Mouse (Mus musculus) midbrain, embryonic 16.5 days (tissue): ENCODE measurements around the gene Krt13. TPM values are rescaled to one million over a fixed set of nuclear protein-coding genes. Genes with fewer than 3 reads are reported as not detected.

Experiments
- ATAC-seq: fragments of 200-750 bp; cut with Nextera tagmentation; 2 replicates; pipeline ENCODE4 v1.8.0; 2017; ENCODE audit warnings: moderate TSS enrichment
- H3K27ac ChIP-seq: fragments of 300-500 bp; sonication (generic); 2 replicates; pipeline ENCODE4 v1.5.1; 2014; ENCODE audit warnings: mild to moderate bottlenecking, low read length, mixed read lengths
- H3K27me3 ChIP-seq: fragments of 300-500 bp; sonication (generic); 2 replicates; pipeline ENCODE4 v1.6.1; 2014; ENCODE audit warnings: low read depth, low read length, mixed read lengths; ENCODE audit not compliant: control insufficient read depth, insufficient read depth
- H3K36me3 ChIP-seq: fragments of 300-500 bp; sonication (generic); 2 replicates; pipeline ENCODE4 v1.6.1; 2014; ENCODE audit warnings: mild to moderate bottlenecking, low read length, moderate library complexity, mixed read lengths; ENCODE audit not compliant: control insufficient read depth, insufficient read depth
- H3K4me1 ChIP-seq: fragments of 300-500 bp; sonication (generic); 2 replicates; pipeline ENCODE4 v1.6.1; 2014; ENCODE audit warnings: mild to moderate bottlenecking, low read length, mixed read lengths; ENCODE audit not compliant: control insufficient read depth, insufficient read depth
- H3K4me2 ChIP-seq: fragments of 300-500 bp; sonication (generic); 2 replicates; pipeline ENCODE4 v1.6.1; 2014; ENCODE audit warnings: mild to moderate bottlenecking, low read length, mixed read lengths
- H3K4me3 ChIP-seq: fragments of 300-500 bp; sonication (generic); 2 replicates; pipeline ENCODE4 v1.5.1; 2014; ENCODE audit warnings: low read depth, mild to moderate bottlenecking, low read length, moderate library complexity, mixed read lengths
- H3K9ac ChIP-seq: fragments of 300-500 bp; sonication (generic); 2 replicates; pipeline ENCODE4 v1.6.1; 2014; ENCODE audit warnings: low read depth, low read length, mixed read lengths
- H3K9me3 ChIP-seq: fragments of 300-500 bp; sonication (generic); replicated peaks from 2 replicates; pipeline ENCODE4 v1.6.1; 2014; ENCODE audit warnings: mild to moderate bottlenecking, low read length, mixed read lengths; ENCODE audit not compliant: control insufficient read depth, poor library complexity, severe bottlenecking
- WGBS: fragments of 180-500 bp; shearing (Covaris S2); extraction: QIAGEN DNeasy Blood & Tissue Kit; methylation state at CpG from one replicate; pipeline ENCODE4 v1.1.7; 2014; 5-methylcytosine and 5-hydroxymethylcytosine counted together
- polyA plus RNA-seq: library from polyadenylated mRNA; unstranded; fragments of >200 nt; fragmentation: Nextera tagmentation; extraction: Ambion mirVana; gene quantifications from 2 replicates; pipeline ENCODE4 v1.2.1, GENCODE M21; 2015

Gene Krt13
- polyA plus RNA-seq, 1 experiment from 2014 or later: 0.11 TPM

DNA sequence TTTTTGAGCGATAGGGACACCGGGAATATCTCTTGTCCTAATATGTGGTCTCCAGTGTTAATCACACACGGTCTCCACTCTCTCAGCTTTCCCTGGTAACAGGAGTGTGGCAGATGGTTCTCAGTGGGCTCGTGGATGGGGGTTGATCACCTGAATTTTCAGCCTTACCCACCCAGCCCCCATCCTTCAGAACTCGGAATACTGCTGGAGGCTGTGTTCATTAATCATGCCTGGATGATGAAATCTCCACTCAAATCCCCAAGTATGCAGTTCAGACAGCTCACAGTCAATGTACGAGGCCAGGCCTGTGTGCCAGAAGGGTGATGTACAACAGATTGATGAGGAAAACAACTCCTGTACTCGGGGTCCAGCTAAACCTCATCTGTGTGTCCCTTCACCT, 3.5 kb upstream of the Krt13 start:
- H3K4me1 ChIP-seq: no peaks in the 10 kb centered on the region
- H3K4me2 ChIP-seq: no peak overlapping the region
- H3K27ac ChIP-seq: no peak overlapping the region
- H3K4me3 ChIP-seq: no peak overlapping the region
- no peak for ATAC-seq
- H3K9me3 ChIP-seq: no peaks in the 10 kb centered on the region
- no peaks in the 10 kb centered on the region for H3K27me3 ChIP-seq
- no peaks in the 10 kb centered on the region for H3K36me3 ChIP-seq
- WGBS: 77% methylated on average over 7 of the region's 7 CpGs
- no peak overlapping the region for H3K9ac ChIP-seq

DNA sequence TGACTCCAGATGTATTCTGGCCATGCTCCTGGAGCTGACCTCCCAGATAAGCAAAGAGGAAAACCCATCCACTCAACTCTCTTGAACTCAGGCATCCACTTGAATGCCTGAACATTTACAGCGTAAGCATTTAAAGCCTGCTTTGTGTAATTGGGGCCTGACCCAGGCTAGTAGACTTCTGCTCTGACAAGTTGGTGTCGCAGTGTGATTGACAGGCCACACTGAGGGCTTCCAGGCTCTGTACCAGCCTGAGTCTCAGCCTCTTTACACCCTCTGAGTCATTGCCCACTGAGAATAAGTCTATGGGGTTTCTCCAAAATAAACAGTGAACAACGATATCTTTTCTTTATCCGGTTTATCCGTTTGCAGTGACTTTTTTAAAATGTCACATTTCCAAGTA, 1.0 kb downstream of the Krt13 start:
- H3K27me3 ChIP-seq: no peaks in the 10 kb centered on the region
- no peaks in the 10 kb centered on the region for H3K36me3 ChIP-seq
- 92% methylated on average over 5 of the region's 5 CpGs for WGBS
- no peak overlapping the region for H3K27ac ChIP-seq
- no peak overlapping the region for H3K4me2 ChIP-seq
- no peak overlapping the region for H3K4me3 ChIP-seq
- ATAC-seq: no peak
- H3K9ac ChIP-seq: no peak overlapping the region
- no peaks in the 10 kb centered on the region for H3K9me3 ChIP-seq
- no peaks in the 10 kb centered on the region for H3K4me1 ChIP-seq

DNA sequence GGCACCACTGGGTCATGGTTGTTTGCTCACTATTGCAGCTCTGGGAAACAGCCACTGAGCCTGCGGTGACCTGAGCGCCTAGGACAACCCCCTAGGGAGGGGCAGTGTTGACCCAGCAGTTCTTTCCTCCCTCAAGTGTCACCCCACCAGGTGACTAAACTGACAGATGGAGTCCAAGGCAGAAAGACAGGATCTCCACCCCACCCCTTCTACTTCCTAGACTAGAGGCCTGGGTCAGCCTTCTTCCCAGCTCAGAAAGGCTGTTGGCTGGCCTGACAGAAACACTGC, 7.7 kb downstream of the Krt13 start:
- no peak for ATAC-seq
- Histone ChIP-seq H3K4me1 (no peaks in the 10 kb centered on the region), H3K36me3 (no peaks in the 10 kb centered on the region), H3K27ac (no peak overlapping the region), H3K4me2 (no peak overlapping the region), H3K27me3 (no peaks in the 10 kb centered on the region), H3K9me3 (no peaks in the 10 kb centered on the region), H3K4me3 (no peak overlapping the region), H3K9ac (no peak overlapping the region)
- 66% methylated on average over 2 of the region's 2 CpGs for WGBS

DNA sequence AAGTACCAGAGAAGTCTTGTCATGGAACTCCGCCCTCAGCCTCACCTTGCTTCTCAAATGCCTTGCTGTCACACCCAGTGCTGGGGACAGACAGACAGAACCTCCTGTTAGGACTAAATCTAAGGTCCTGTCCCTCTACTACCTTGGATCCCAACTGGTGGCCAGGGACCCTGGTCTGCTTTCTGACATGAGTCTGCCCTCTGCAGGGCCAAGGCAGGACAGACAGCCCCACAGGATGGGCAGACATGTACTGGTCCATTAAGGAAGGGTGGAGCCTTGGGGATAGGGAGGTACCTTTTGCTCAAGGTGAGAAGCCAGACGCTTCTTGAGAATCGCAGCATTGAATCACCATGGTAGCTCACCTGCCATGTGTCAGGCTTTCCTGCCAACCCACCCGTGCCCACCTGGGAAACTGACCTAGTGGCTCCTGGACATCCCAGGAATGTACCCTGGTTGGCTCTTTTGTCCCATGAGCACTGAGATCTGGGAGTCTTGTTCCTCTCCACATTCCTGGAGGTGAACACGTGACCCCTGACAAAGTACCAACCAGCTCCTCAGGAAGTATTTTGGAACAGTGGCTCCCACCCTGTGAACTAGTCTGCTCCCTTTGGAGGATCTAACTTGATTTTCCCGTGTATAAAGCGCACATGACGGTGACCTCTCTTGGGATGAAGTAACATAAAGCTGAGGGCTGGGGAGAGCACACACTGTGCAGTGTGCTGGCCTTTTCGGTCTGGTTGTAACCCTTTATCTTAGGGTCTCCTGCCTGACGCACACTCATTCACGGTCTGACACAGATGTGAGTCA, 8.2 kb downstream of the Krt13 start:
- Histone ChIP-seq H3K36me3 (no peaks in the 10 kb centered on the region), H3K27ac (no peak overlapping the region), H3K4me2 (no peak overlapping the region), H3K4me1 (no peaks in the 10 kb centered on the region), H3K9ac (no peak overlapping the region), H3K4me3 (no peak overlapping the region), H3K9me3 (no peaks in the 10 kb centered on the region), H3K27me3 (no peaks in the 10 kb centered on the region)
- 85% methylated on average over 11 of the region's 11 CpGs for WGBS
- no peak for ATAC-seq

DNA sequence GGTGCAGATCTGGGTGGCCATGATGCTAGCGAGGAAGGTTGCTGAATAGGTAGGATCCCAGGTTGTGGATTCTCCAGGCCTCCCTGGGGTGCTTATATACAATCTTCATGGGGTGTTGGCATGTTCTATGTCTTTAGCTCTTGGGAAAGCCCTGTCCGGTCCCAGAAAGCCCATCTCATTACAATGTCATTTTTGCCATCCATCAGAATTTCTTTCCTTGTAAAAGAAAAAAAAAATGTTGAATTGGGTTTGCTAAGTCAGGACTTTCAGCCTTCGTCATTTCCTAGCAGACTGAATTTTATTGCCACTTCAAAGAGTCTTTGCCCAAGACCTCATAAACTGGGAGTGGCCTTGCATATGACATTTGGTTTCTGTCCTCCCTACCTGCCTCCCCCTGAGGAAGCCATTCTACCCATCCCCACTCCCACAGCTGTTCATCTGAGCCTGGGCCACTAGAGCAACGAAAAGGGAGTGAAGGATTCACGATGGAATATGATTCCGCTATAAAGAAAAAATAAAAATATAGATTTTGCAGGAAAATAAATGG, 15.7 kb downstream of the Krt13 start, which contains the start of gene Krt36:
Gene Krt36 (minus strand): TSS at position 51 of the 547 bp plus-strand sequence.
- Histone ChIP-seq H3K4me3 (no peak within 1 kb of the TSS), H3K27me3 (no peaks in the 10 kb centered on the region), H3K27ac (no peak within 1 kb of the TSS), H3K9me3 (no peaks in the 10 kb centered on the region), H3K9ac (no peak within 1 kb of the TSS), H3K36me3 (no peaks in the 10 kb centered on the region), H3K4me2 (no peak within 1 kb of the TSS), H3K4me1 (no peaks in the 10 kb centered on the region)
- ATAC-seq: no peak
- 87% methylated on average over 6 of the region's 6 CpGs for WGBS

DNA sequence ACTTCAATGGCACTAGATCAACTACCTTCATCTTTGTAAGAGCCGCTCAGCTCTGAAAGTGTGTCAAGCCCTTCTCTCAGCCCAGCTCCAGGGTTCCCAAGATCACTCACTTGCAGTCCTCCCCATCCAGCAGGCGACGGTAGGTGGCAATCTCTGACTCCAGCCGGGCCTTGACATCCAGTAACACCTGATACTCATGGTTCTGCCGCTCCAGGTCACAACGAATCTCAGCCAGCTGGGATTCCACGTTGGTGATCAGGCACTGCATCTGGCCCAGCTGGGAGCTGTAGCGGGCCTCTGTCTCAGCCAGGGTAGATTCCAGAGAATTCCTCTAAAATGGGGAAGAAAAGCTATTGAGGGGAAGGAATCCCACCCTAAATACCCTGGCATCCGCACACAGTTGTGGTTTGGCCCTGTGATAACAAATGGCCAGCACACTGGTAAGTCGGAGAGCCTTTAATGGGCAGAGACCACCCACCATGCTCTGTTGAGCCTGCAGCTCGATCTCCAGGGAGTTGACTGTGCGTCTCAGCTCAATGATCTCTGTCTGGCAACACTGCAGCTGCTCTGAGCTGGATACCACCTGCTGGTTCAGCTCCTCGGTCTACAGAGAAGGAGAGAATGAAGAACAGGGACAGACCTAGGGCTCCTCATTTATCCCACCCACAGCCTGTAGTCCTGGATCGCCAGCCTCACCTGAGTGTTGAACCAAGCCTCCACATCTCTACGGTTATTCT, 18.5 kb downstream of the Krt13 start:
- Histone ChIP-seq H3K4me3 (no peak overlapping the region), H3K36me3 (no peaks in the 10 kb centered on the region), H3K9me3 (no peaks in the 10 kb centered on the region), H3K27me3 (no peaks in the 10 kb centered on the region), H3K4me1 (no peaks in the 10 kb centered on the region), H3K4me2 (no peak overlapping the region), H3K27ac (no peak overlapping the region), H3K9ac (no peak overlapping the region)
- WGBS: 65% methylated on average over 15 of the region's 15 CpGs
- ATAC-seq: no peak

DNA sequence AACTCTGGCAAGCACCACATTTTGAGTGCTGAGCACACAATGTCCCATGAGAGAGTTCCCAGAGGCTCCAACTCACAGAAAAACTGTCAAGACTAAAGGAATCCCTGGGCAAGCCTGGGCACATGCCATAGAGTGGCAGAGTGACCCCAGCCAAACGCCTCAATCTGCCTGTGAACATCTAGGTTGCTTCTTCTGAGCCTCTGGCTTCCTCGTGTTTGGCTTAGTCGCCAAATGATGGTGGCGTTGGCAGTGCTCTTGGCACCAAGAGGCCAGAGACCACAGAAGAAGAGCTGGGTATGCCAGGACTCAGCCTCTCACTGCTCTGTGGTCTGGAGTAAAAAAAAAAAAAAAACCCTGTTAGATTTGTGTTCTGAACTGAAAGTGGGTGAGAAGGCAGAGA, 21.0 kb downstream of the Krt13 start:
- no peak for ATAC-seq
- Histone ChIP-seq H3K4me2 (no peak overlapping the region), H3K4me3 (no peak overlapping the region), H3K36me3 (no peaks in the 10 kb centered on the region), H3K9ac (no peak overlapping the region), H3K4me1 (no peaks in the 10 kb centered on the region), H3K27me3 (no peaks in the 10 kb centered on the region), H3K9me3 (no peaks in the 10 kb centered on the region), H3K27ac (no peak overlapping the region)
- 87% methylated on average over 4 of the region's 4 CpGs for whole genome bisulfite sequencing

DNA sequence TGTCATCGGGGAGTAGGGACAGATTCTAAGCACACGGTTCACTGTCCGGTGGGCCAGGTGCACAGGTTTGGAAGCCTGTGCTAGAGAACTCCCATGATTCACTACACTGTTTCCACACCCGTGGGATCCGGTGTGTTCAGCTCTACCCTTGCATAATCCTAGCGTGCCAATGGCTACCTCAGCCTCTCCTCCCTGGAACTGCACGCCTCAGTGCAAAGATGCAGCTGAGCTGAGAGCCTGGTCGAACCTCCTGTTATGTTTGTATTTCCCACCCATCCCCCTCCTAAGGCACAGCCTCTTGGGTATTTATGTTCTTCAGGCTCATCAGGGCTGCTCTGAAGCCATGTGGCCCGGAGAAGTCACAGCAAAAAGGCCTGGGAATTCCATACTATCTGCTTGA, 23.5 kb downstream of the Krt13 start:
- whole genome bisulfite sequencing: 72% methylated on average over 9 of the region's 9 CpGs

DNA sequence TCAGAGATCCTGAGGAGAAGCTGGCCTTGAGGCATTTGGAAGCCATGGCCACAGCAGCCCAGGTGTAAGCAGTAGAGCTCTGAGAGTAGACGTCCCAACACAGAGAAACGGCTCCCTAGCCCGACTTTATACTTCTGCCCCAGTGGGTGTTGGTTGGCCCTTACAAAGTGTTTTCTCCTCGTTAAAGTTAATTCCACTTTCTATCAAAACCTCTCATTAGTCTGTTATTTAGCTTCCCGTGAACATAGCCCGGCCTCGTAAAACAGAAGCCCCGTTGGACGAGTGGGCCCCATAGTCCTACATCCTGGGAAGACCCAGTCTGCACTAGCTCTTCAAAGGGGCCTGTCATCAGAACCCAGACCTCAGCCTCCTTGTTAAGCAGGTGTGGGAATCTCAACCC, 25.2 kb downstream of the Krt13 start, which contains the start of gene Krt35:
Gene Krt35 (minus strand): TSS at position 101 of the 400 bp plus-strand sequence.
- no peak within 1 kb of the TSS for H3K4me3 ChIP-seq
- no peaks in the 10 kb centered on the region for H3K9me3 ChIP-seq
- 90% methylated on average over 9 of the region's 9 CpGs for WGBS
- H3K27ac ChIP-seq: no peak within 1 kb of the TSS
- H3K9ac ChIP-seq: no peak within 1 kb of the TSS
- H3K4me2 ChIP-seq: no peak within 1 kb of the TSS
- H3K4me1 ChIP-seq: no peaks in the 10 kb centered on the region
- no peak for ATAC-seq
- no peaks in the 10 kb centered on the region for H3K36me3 ChIP-seq
- no peaks in the 10 kb centered on the region for H3K27me3 ChIP-seq

More for the DNA sequence above, 23.5 kb downstream of the Krt13 start:
- Histone ChIP-seq H3K9ac (no peak overlapping the region), H3K4me1 (no peaks in the 10 kb centered on the region), H3K9me3 (no peaks in the 10 kb centered on the region), H3K4me3 (no peak overlapping the region), H3K36me3 (no peaks in the 10 kb centered on the region), H3K27ac (no peak overlapping the region), H3K4me2 (no peak overlapping the region), H3K27me3 (no peaks in the 10 kb centered on the region)
- no peak for ATAC-seq
